Mouse (Mus musculus) stomach, embryonic 14.5 days (tissue): ENCODE data around the gene Cdkal1. TPM values are rescaled to one million over a fixed set of nuclear protein-coding genes. Genes with fewer than 3 reads are reported as not detected.

ENCODE experiments used
- ATAC-seq: fragments of 200-750 bp; cut with Nextera tagmentation; 2 replicates; pipeline ENCODE4 v1.8.0; 2017; ENCODE audit warnings: low read depth, moderate TSS enrichment; ENCODE audit not compliant: insufficient number of reproducible peaks, insufficient read depth, low FRiP score
- H3K27ac ChIP-seq: fragments of 300-500 bp; sonication (generic); 2 replicates; pipeline ENCODE4 v1.5.1; 2014; ENCODE audit warnings: mild to moderate bottlenecking, low read length, moderate library complexity, mixed read lengths
- H3K27me3 ChIP-seq: fragments of 300-500 bp; sonication (generic); 2 replicates; pipeline ENCODE4 v1.6.1; 2014; ENCODE audit warnings: low read length, control low read depth, mixed read lengths; ENCODE audit not compliant: control insufficient read depth, insufficient read depth
- H3K36me3 ChIP-seq: fragments of 300-500 bp; sonication (generic); 2 replicates; pipeline ENCODE4 v1.6.1; 2014; ENCODE audit warnings: mild to moderate bottlenecking, control low read depth, low read length, moderate library complexity, mixed read lengths; ENCODE audit not compliant: control insufficient read depth, insufficient read depth
- H3K4me1 ChIP-seq: fragments of 300-500 bp; sonication (generic); 2 replicates; pipeline ENCODE4 v1.6.1; 2014; ENCODE audit warnings: low read length, control low read depth, mixed read lengths; ENCODE audit not compliant: control insufficient read depth, insufficient read depth
- H3K4me2 ChIP-seq: fragments of 300-500 bp; sonication (generic); replicated peaks from 2 replicates; pipeline ENCODE4 v1.6.1; 2014; ENCODE audit warnings: low read depth, low read length, control low read depth
- H3K4me3 ChIP-seq: fragments of 300-500 bp; sonication (generic); 2 replicates; pipeline ENCODE4 v1.5.1; 2014; ENCODE audit warnings: low read depth, low read length, control low read depth
- H3K9ac ChIP-seq: fragments of 300-500 bp; sonication (generic); replicated peaks from 2 replicates; pipeline ENCODE4 v1.6.1; 2014; ENCODE audit warnings: low read depth, mild to moderate bottlenecking, control low read depth, low read length, moderate library complexity, mixed read lengths
- H3K9me3 ChIP-seq: fragments of 300-500 bp; sonication (generic); 2 replicates; pipeline ENCODE4 v1.6.1; 2016; ENCODE audit warnings: low read depth, low read length, control low read depth; ENCODE audit not compliant: control insufficient read depth
- WGBS: fragments of 180-500 bp; shearing (Covaris S2); extraction: QIAGEN DNeasy Blood & Tissue Kit; methylation state at CpG from one replicate; pipeline ENCODE4 v1.1.7; 2014; 5-methylcytosine and 5-hydroxymethylcytosine counted together
- polyA plus RNA-seq: library from polyadenylated mRNA; unstranded; fragments of >200 nt; fragmentation: Nextera tagmentation; extraction: Ambion mirVana; gene quantifications from 2 replicates; pipeline ENCODE4 v1.2.1, GENCODE M21; 2014

Gene Cdkal1
- polyA plus RNA-seq, 1 experiment from 2014 or later = 44.8 TPM

DNA sequence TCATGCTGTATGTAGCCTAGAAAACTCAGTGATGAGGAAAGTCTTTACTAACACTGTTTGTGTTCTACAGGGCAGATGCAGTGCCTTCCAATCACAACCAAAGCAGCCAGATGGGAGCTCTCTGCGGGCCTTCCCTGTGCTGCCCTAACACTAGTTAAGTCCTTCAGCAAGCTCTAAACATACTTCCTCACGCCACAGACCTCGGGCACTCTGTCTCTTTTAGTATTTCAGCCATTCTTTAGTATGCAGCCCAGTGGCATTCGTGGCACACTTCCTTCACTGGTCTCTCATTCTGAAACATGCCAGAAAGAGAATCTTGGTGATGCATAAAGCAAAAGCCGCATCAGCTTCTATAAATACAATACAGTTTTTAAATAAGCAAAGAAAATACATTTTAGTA lies 246.0 kb downstream of the Cdkal1 start:
- ATAC-seq = no peak
- Histone ChIP-seq H3K27me3 (no peaks in the 10 kb centered on the region), H3K4me1 (no peaks in the 10 kb centered on the region; the same call in 1 of the 2 replicates), H3K9ac (no peak overlapping the region), H3K4me2 (no peak overlapping the region), H3K4me3 (no peak overlapping the region), H3K9me3 (no peaks in the 10 kb centered on the region), H3K27ac (no peak overlapping the region), H3K36me3 (no peaks in the 10 kb centered on the region)
- WGBS = 77% methylated on average over 5 of the region's 5 CpGs

DNA sequence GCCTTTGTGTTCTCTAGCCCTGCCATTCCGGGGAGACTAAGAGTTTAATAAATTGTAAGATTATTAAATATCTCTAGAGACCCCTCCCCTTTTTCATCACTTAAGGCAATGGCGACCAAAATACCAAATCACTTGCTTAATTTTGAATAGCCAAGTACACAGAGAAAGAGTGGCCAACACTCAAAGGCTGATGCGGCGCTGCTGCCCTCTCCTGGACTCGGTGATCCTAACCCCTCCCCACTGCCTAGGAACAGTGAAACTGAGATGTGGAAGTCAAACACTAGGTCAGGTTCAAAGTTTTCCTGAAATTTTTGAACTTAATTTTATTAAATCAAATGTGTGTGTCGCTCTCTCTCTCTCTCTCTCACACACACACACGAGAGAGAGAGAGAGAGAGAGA lies 251.2 kb downstream of the Cdkal1 start:
- Histone ChIP-seq H3K36me3 (no peaks in the 10 kb centered on the region), H3K9me3 (no peaks in the 10 kb centered on the region), H3K27me3 (no peaks in the 10 kb centered on the region), H3K4me1 (no peaks in the 10 kb centered on the region), H3K4me2 (no peak overlapping the region), H3K9ac (no peak overlapping the region), H3K4me3 (no peak overlapping the region), H3K27ac (no peak overlapping the region)
- WGBS = 23% methylated on average over 6 of the region's 7 CpGs
- ATAC-seq = 0 out of 2 replicates have a peak, but pooled peaks have one; percentile 58

DNA sequence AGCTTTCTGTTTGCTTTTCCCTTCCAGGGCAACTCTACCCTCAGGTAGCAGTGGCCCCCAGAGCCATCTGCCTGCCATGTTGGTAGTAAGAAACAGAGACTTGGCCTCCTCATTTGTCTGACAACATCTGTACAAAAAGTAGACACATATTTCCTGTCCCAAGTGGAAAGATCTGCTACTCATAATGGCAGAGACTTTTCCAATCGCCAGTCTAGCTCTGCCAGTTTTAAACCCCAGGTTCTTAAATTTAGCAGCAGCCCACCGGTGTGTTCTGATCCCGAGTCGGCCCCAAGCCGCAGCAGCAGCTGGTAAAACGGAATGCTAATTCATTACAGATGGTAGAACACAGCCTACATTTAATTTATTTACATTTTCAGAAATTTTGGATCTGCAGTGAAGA lies 251.9 kb downstream of the Cdkal1 start:
- WGBS = 81% methylated on average over 6 of the region's 6 CpGs
- H3K36me3 ChIP-seq = no peaks in the 10 kb centered on the region

DNA sequence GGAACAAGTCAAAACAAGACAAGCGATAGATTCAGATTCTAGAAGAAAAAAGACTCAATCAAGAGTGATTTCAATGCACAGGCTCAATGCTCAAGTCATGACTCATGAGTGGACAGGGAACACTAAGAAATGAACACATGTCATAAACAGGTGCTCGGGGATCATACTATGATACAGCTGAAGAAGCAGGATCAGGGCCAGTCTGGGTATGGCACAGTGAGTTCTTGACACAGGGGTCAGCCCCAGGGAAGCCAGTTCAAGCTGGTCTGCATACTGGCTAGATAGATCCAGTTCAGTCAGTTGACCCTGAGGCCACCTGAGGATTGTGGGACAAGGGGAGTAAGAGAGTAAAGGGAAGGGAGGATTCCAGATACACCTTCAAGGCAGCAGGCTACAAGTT lies 254.4 kb downstream of the Cdkal1 start:
- no peak for ATAC-seq

More for the DNA sequence above, 251.9 kb downstream of the Cdkal1 start:
- Histone ChIP-seq H3K4me2 (no peak overlapping the region), H3K27me3 (no peaks in the 10 kb centered on the region), H3K27ac (no peak overlapping the region), H3K4me3 (no peak overlapping the region), H3K4me1 (no peaks in the 10 kb centered on the region), H3K9me3 (no peaks in the 10 kb centered on the region), H3K9ac (no peak overlapping the region)
- no peak for ATAC-seq

DNA sequence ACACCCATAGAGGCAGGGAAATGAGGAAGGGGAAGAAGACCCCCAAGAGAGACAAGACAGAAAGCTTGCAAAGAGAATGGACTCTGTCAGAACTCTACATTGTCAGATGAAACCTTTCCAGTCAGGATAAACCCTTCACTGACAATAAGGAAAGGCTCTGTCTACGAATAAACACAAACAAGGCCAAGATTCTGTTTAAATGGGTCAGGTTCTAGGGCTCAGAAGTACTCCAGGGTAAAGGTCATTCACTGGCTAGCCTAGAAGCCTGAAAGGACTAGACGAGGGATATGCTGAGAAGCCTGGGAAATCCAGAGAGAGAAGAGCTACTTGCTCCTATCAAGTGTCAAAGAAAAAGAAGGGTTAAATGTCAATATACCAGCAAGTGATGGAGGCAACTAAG lies 255.8 kb downstream of the Cdkal1 start:
- H3K4me3 ChIP-seq = no peak overlapping the region
- no peak overlapping the region for H3K9ac ChIP-seq
- no peak overlapping the region for H3K4me2 ChIP-seq
- no peaks in the 10 kb centered on the region for H3K9me3 ChIP-seq
- 70% methylated on average over 2 of the region's 2 CpGs for WGBS
- H3K4me1 ChIP-seq = no peaks in the 10 kb centered on the region
- no peaks in the 10 kb centered on the region for H3K36me3 ChIP-seq
- no peak overlapping the region for H3K27ac ChIP-seq
- no peak for ATAC-seq
- no peaks in the 10 kb centered on the region for H3K27me3 ChIP-seq

More for the DNA sequence above, 254.4 kb downstream of the Cdkal1 start:
- H3K9ac ChIP-seq = no peak overlapping the region
- H3K4me3 ChIP-seq = no peak overlapping the region
- H3K4me2 ChIP-seq = no peak overlapping the region
- 91% methylated on average over 2 of the region's 2 CpGs for WGBS
- H3K36me3 ChIP-seq = no peaks in the 10 kb centered on the region
- H3K27me3 ChIP-seq = no peaks in the 10 kb centered on the region
- H3K9me3 ChIP-seq = no peaks in the 10 kb centered on the region
- H3K27ac ChIP-seq = no peak overlapping the region
- no peaks in the 10 kb centered on the region for H3K4me1 ChIP-seq

DNA sequence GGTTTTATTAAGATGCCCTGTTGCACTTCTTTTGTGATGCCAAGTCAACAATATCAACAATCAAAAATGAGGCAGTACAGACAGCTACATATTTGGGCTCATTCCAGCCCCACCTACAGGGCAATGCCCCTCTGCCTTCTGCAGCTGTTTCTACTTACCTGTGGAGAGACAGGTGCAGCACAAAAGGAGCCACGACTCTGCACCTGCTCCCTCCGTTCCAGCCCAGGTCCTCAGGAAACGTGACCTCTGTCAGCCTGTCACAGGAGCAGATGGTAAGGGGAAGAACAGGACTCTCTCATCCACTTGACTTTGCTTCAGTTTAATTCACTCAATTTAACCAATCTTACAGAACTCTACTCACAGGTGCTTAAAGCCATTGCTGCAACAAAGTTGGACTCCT lies 258.7 kb downstream of the Cdkal1 start:
- no peak overlapping the region for H3K9ac ChIP-seq
- no peak for ATAC-seq
- no peak overlapping the region for H3K27ac ChIP-seq
- H3K36me3 ChIP-seq = no peaks in the 10 kb centered on the region
- H3K9me3 ChIP-seq = peaks cover 6% of the 10 kb centered on the region; the same call in 1 of the 2 replicates
- no peaks in the 10 kb centered on the region for H3K27me3 ChIP-seq
- 46% methylated on average over 3 of the region's 3 CpGs for WGBS
- H3K4me1 ChIP-seq = no peaks in the 10 kb centered on the region
- no peak overlapping the region for H3K4me3 ChIP-seq
- no peak overlapping the region for H3K4me2 ChIP-seq

DNA sequence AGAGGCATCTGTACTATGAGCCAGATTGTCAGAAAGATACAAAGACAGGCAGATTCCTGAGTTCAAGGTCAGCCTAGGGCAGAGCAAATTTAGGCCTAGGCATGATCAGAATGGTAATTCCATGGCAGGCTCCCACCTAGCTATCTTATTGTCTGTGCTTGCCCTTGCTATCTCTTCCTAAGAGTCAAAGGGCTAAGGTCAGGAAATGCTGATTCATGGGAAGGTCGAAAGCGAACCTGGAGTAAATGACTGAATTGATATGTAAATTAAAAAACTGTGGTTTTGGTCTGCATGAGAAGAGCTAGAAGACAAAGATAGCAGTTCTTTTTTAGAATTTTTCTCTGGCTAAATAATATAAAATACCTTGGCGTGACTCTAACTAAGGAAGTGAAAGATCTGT lies 262.4 kb downstream of the Cdkal1 start:
- Histone ChIP-seq H3K27ac (no peak overlapping the region), H3K4me1 (no peaks in the 10 kb centered on the region), H3K4me2 (no peak overlapping the region), H3K9ac (no peak overlapping the region), H3K9me3 (peaks cover 6% of the 10 kb centered on the region; the same call in 1 of the 2 replicates), H3K36me3 (no peaks in the 10 kb centered on the region), H3K4me3 (no peak overlapping the region), H3K27me3 (no peaks in the 10 kb centered on the region)
- no peak for ATAC-seq
- WGBS = 93% methylated on average over 3 of the region's 3 CpGs

DNA sequence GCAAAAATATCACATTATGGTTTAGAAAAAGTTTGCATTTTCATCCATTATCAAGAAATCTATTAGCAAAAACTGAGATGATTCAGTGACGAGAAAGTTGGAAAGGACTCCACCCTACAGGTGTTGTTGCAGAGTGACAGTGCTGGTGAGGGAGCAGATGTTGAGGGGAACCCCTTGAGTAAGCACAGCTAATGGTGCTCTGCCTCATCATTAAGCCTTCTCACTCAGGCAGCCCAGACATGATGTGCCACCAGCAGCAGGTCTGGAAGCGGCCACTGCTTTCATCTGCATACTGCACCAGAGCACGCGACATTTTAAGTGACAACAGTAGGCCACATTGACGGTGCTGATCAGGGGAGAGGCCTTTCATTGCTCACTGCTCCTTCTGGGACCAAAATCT lies 264.8 kb downstream of the Cdkal1 start:
- Histone ChIP-seq H3K9ac (no peak overlapping the region), H3K27me3 (no peaks in the 10 kb centered on the region), H3K27ac (no peak overlapping the region), H3K4me2 (no peak overlapping the region), H3K36me3 (no peaks in the 10 kb centered on the region), H3K4me3 (no peak overlapping the region), H3K4me1 (no peaks in the 10 kb centered on the region), H3K9me3 (peaks cover 6% of the 10 kb centered on the region; the same call in 1 of the 2 replicates)
- WGBS = 86% methylated on average over 5 of the region's 5 CpGs
- no peak for ATAC-seq

DNA sequence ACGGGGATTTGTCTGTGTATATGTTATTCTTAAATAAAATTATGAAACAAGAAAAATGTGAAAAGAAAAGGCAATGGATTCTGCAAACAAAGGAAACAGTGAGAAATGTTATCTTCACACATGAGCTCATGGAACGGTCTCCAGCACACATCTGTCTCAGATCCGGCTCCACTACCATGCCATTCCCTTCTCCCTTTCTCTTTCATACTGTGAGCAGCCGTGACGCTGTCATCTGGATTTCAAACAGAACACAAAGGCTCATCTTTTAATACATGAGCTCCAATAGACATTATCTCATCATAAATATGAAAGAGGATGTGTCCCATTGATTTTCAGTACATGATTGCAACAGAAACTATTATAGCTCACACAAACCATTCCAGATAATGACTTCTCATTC lies 265.3 kb downstream of the Cdkal1 start:
- WGBS = 80% methylated on average over 5 of the region's 5 CpGs
- Histone ChIP-seq H3K27me3 (no peaks in the 10 kb centered on the region), H3K4me1 (no peaks in the 10 kb centered on the region), H3K4me2 (no peak overlapping the region), H3K4me3 (no peak overlapping the region), H3K9ac (no peak overlapping the region), H3K9me3 (peaks cover 6% of the 10 kb centered on the region; the same call in 1 of the 2 replicates), H3K27ac (no peak overlapping the region), H3K36me3 (no peaks in the 10 kb centered on the region)
- ATAC-seq = no peak
